Mouse (Mus musculus): Measurements from ENCODE around the gene Lama2.

GRCm38 (mm10) chr10:27012804-27013365 lies 606.7 kb downstream of the Lama2 start:
- TF ChIP-seq CTCF (IDR thresholded peaks at IDR 0.05; ENCODE audit: borderline replicate concordance, insufficient read depth, low read length): no peak
- TF ChIP-seq POLR2A (IDR thresholded peaks at IDR 0.05; ENCODE audit: low read depth, low read length): no peak
